Mouse (Mus musculus) liver, postnatal 0 days (tissue): Measurements from ENCODE around the gene Ccdc86.

ENCODE experiments used
- CTCF ChIP-seq: sonication (generic); IDR thresholded peaks from 2 replicates; pipeline ENCODE4 v1.5.1; 2016; ENCODE audit warnings: antibody characterized with exemption, low read depth
- EP300 ChIP-seq: IDR thresholded peaks from 2 replicates; pipeline ENCODE4 v1.6.1; 2016; ENCODE audit warnings: antibody characterized with exemption, low read depth, mild to moderate bottlenecking

- TF ChIP-seq CTCF (no peak), EP300 (no peak)
Observed at GRCm38 (mm10) chr19:10968578-10968977, 19.5 kb upstream of the Ccdc86 start.
